Mouse (Mus musculus): Measurements from ENCODE around the gene Nanos3. TPM values are rescaled to one million over a fixed set of nuclear protein-coding genes. Genes with fewer than 3 reads are reported as not detected.

Gene Nanos3
- polyA plus RNA-seq, 1 experiment from 2014 or later, result 3.0 TPM

GRCm38 (mm10) chr8:84210167-84210791, 25.3 kb upstream of the Nanos3 start:
- H3K9me3 ChIP-seq (replicated peaks), result no peaks in the 10 kb centered on the region
- 53% methylated on average over 34 of the region's 34 CpGs for WGBS
- H3K9ac ChIP-seq, result no peak overlapping the region
- H3K36me3 ChIP-seq, result peaks cover 84% of the 10 kb centered on the region
- peaks cover 37% of the 10 kb centered on the region for H3K4me1 ChIP-seq (replicated peaks)
- H3K4me2 ChIP-seq, result 0 out of 2 replicates have a peak overlapping the region, but pooled peaks have one; percentile 12
- peak; percentile 41; the same call in 1 of the 2 replicates for ATAC-seq (ENCODE audit: insufficient number of reproducible peaks, low FRiP score)
- H3K27me3 ChIP-seq (replicated peaks), result no peaks in the 10 kb centered on the region
- no peak overlapping the region for H3K27ac ChIP-seq (ENCODE audit: poor library complexity, severe bottlenecking)
- no peak overlapping the region for H3K4me3 ChIP-seq

- WGBS, result 69% methylated on average over 17 of the region's 17 CpGs
- no peaks in the 10 kb centered on the region for H3K9me3 ChIP-seq (replicated peaks)
- peaks cover 75% of the 10 kb centered on the region for H3K36me3 ChIP-seq
- ATAC-seq (ENCODE audit: insufficient number of reproducible peaks, low FRiP score), result no peak
- H3K9ac ChIP-seq, result no peak overlapping the region
- peak overlapping the region; percentile 61 for H3K27ac ChIP-seq (ENCODE audit: poor library complexity, severe bottlenecking)
- H3K4me1 ChIP-seq (replicated peaks), result peaks cover 44% of the 10 kb centered on the region
- no peaks in the 10 kb centered on the region for H3K27me3 ChIP-seq (replicated peaks)
- H3K4me2 ChIP-seq, result no peak overlapping the region
- H3K4me3 ChIP-seq, result no peak overlapping the region
Observed at GRCm38 (mm10) chr8:84208381-84209380, 23.7 kb upstream of the Nanos3 start.

- no peaks in the 10 kb centered on the region for H3K9me3 ChIP-seq (replicated peaks)
- H3K4me1 ChIP-seq (replicated peaks), result peaks cover 51% of the 10 kb centered on the region
- no peak overlapping the region for H3K4me3 ChIP-seq
- 55% methylated on average over 7 of the region's 7 CpGs for WGBS
- peaks cover 67% of the 10 kb centered on the region for H3K36me3 ChIP-seq
- no peak for ATAC-seq (ENCODE audit: insufficient number of reproducible peaks, low FRiP score)
- peak overlapping the region; percentile 61 for H3K27ac ChIP-seq (ENCODE audit: poor library complexity, severe bottlenecking)
- H3K4me2 ChIP-seq, result no peak overlapping the region
- H3K9ac ChIP-seq, result no peak overlapping the region; the same call in 1 of the 2 replicates
- H3K27me3 ChIP-seq (replicated peaks), result no peaks in the 10 kb centered on the region
Observed at GRCm38 (mm10) chr8:84207811-84208210, 22.8 kb upstream of the Nanos3 start.

GRCm38 (mm10) chr8:84206666-84207065, 21.6 kb upstream of the Nanos3 start:
- Histone ChIP-seq H3K27me3 (replicated peaks) (no peaks in the 10 kb centered on the region), H3K9me3 (replicated peaks) (no peaks in the 10 kb centered on the region), H3K9ac (no peak overlapping the region), H3K4me1 (replicated peaks) (peaks cover 63% of the 10 kb centered on the region), H3K4me3 (no peak overlapping the region), H3K4me2 (no peak overlapping the region), H3K36me3 (peaks cover 61% of the 10 kb centered on the region), H3K27ac (ENCODE audit: poor library complexity, severe bottlenecking) (no peak overlapping the region)
- no peak for ATAC-seq (ENCODE audit: insufficient number of reproducible peaks, low FRiP score)
- WGBS, result 97% methylated on average over 3 of the region's 3 CpGs

- Histone ChIP-seq H3K9me3 (replicated peaks) (no peaks in the 10 kb centered on the region), H3K36me3 (peaks cover 52% of the 10 kb centered on the region), H3K27me3 (replicated peaks) (no peaks in the 10 kb centered on the region), H3K9ac (no peak overlapping the region), H3K27ac (ENCODE audit: poor library complexity, severe bottlenecking) (no peak overlapping the region), H3K4me1 (replicated peaks) (peaks cover 67% of the 10 kb centered on the region), H3K4me2 (no peak overlapping the region), H3K4me3 (no peak overlapping the region)
- WGBS, result 87% methylated on average over 5 of the region's 5 CpGs
- no peak for ATAC-seq (ENCODE audit: insufficient number of reproducible peaks, low FRiP score)
Observed at GRCm38 (mm10) chr8:84205073-84205472, 20.1 kb upstream of the Nanos3 start.

- H3K4me3 ChIP-seq, result peak overlapping the region; percentile 83
- no peaks in the 10 kb centered on the region for H3K27me3 ChIP-seq (replicated peaks)
- H3K27ac ChIP-seq (ENCODE audit: poor library complexity, severe bottlenecking), result peak overlapping the region; percentile 93
- H3K4me1 ChIP-seq (replicated peaks), result peaks cover 71% of the 10 kb centered on the region
- peak overlapping the region; percentile 94 for H3K9ac ChIP-seq
- peak overlapping the region; percentile 96 for H3K4me2 ChIP-seq
- WGBS, result 43% methylated on average over 13 of the region's 13 CpGs
- peak; percentile 61 for ATAC-seq (ENCODE audit: insufficient number of reproducible peaks, low FRiP score)
- H3K9me3 ChIP-seq (replicated peaks), result no peaks in the 10 kb centered on the region
- peaks cover 43% of the 10 kb centered on the region for H3K36me3 ChIP-seq
Observed at GRCm38 (mm10) chr8:84203975-84204772, 19.2 kb upstream of the Nanos3 start.

GRCm38 (mm10) chr8:84202938-84203917, 18.2 kb upstream of the Nanos3 start:
- Histone ChIP-seq H3K36me3 (peaks cover 33% of the 10 kb centered on the region), H3K9me3 (replicated peaks) (no peaks in the 10 kb centered on the region), H3K4me1 (replicated peaks) (peaks cover 72% of the 10 kb centered on the region), H3K27ac (ENCODE audit: poor library complexity, severe bottlenecking) (peak overlapping the region; percentile 93), H3K4me2 (peak overlapping the region; percentile 96), H3K9ac (peak overlapping the region; percentile 94), H3K4me3 (peak overlapping the region; percentile 83), H3K27me3 (replicated peaks) (no peaks in the 10 kb centered on the region)
- WGBS, result 5% methylated on average over 34 of the region's 34 CpGs
- ATAC-seq (ENCODE audit: insufficient number of reproducible peaks, low FRiP score), result peak; percentile 75

GRCm38 (mm10) chr8:84202466-84202865, 17.4 kb upstream of the Nanos3 start:
- Histone ChIP-seq H3K9ac (peak overlapping the region; percentile 94), H3K27me3 (replicated peaks) (no peaks in the 10 kb centered on the region), H3K9me3 (replicated peaks) (no peaks in the 10 kb centered on the region), H3K4me3 (peak overlapping the region; percentile 83), H3K4me1 (replicated peaks) (peaks cover 71% of the 10 kb centered on the region), H3K36me3 (peaks cover 29% of the 10 kb centered on the region), H3K4me2 (peak overlapping the region; percentile 96), H3K27ac (ENCODE audit: poor library complexity, severe bottlenecking) (peak overlapping the region; percentile 93)
- 68% methylated on average over 9 of the region's 9 CpGs for WGBS
- ATAC-seq (ENCODE audit: insufficient number of reproducible peaks, low FRiP score), result no peak

GRCm38 (mm10) chr8:84201545-84202245, 16.7 kb upstream of the Nanos3 start:
- Histone ChIP-seq H3K4me2 (peak overlapping the region; percentile 96), H3K4me1 (replicated peaks) (peaks cover 64% of the 10 kb centered on the region), H3K4me3 (peak overlapping the region; percentile 83), H3K27ac (ENCODE audit: poor library complexity, severe bottlenecking) (peak overlapping the region; percentile 93), H3K27me3 (replicated peaks) (no peaks in the 10 kb centered on the region), H3K9me3 (replicated peaks) (no peaks in the 10 kb centered on the region), H3K36me3 (peaks cover 25% of the 10 kb centered on the region), H3K9ac (peak overlapping the region; percentile 94)
- ATAC-seq (ENCODE audit: insufficient number of reproducible peaks, low FRiP score), result peak; percentile 15; the same call in 1 of the 2 replicates
- WGBS, result 36% methylated on average over 15 of the region's 15 CpGs
